Mouse (Mus musculus): Measurements from ENCODE around the gene Nacad. TPM values are rescaled to one million over a fixed set of nuclear protein-coding genes. Genes with fewer than 3 reads are reported as not detected.

Nacad gene
- total and polyA plus RNA-seq, 3 experiments = 0.13 to 0.34 TPM; not detected in 1

GRCm38 (mm10) chr11:6604604-6604936 lies 1.3 kb downstream of the Nacad start:
- in situ Hi-C loops (cut with MboI; ENCODE audit: low pct_ligation_motif_present, low pct_unique_long_range_greater_than_20kb, low sequenced_read_pairs) (no loop called here), dilution Hi-C loops (cut with MboI; ENCODE audit: extremely low pct_ligation_motif_present, extremely low pct_unique_long_range_greater_than_20kb, low sequenced_read_pairs) (no loop called here)
- TF ChIP-seq PAX5 (IDR thresholded peaks at IDR 0.05; ENCODE audit: low read length) (no peak), GABPA (IDR thresholded peaks at IDR 0.05; ENCODE audit: insufficient replicate concordance, low read depth, low read length) (no peak), TCF12 (IDR thresholded peaks at IDR 0.05; ENCODE audit: low read depth, low read length) (no peak), CTCF (conservative IDR thresholded peaks at IDR 0.05 in 1 of 2, IDR thresholded peaks at IDR 0.05 in 1 of 2; ENCODE audit: low read depth in 2 of 2, low read length in 2 of 2) (no peak), USF1 (IDR thresholded peaks at IDR 0.05; ENCODE audit: low read depth, low read length) (no peak), USF2 (conservative IDR thresholded peaks at IDR 0.05; ENCODE audit: low read depth, low read length) (no peak), ZMIZ1 (IDR thresholded peaks at IDR 0.05; ENCODE audit: low read depth, low read length) (no peak), UBTF (IDR thresholded peaks at IDR 0.05; ENCODE audit: low read depth, low read length) (no peak)
- H3K4me3 ChIP-seq (replicated peaks in 1 of 3; ENCODE audit: low read depth in 2 of 3, low read length in 2 of 3, poor library complexity in 1 of 3) = no peak overlapping the region
- H3K4me2 ChIP-seq (ENCODE audit: insufficient read depth, low read depth, poor library complexity, severe bottlenecking) = no peak overlapping the region
- H3K9me3 ChIP-seq (replicated peaks; ENCODE audit: low read length) = no peaks in the 10 kb centered on the region
- H3K36me3 ChIP-seq (replicated peaks in 1 of 2; ENCODE audit: control insufficient read depth in 1 of 2, insufficient read depth in 1 of 2, low read length in 1 of 2) = peaks cover 0 to 16% of the 10 kb centered on the region in 2 experiments
- H3K4me1 ChIP-seq (ENCODE audit: control insufficient read depth in 1 of 2, insufficient read depth in 2 of 2) = peaks cover 9 to 11% of the 10 kb centered on the region in 2 experiments; a peak in 3 of 4 replicates
- no peak overlapping the region for H3K9ac ChIP-seq (ENCODE audit: insufficient read depth, low read depth)
- no peak for DNase-seq (ENCODE audit: extremely low read depth)
- H3K27me3 ChIP-seq (replicated peaks) = no peaks in the 10 kb centered on the region
- H3K79me2 ChIP-seq (replicated peaks; ENCODE audit: control insufficient read depth, extremely low read depth, insufficient read depth, poor library complexity, severe bottlenecking) = no peaks in the 10 kb centered on the region
- no peak overlapping the region for H3K27ac ChIP-seq (ENCODE audit: insufficient read depth, low read depth)

- Histone ChIP-seq H3K9me3 (replicated peaks; ENCODE audit: low read length) (no peaks in the 10 kb centered on the region), H3K36me3 (replicated peaks in 1 of 2; ENCODE audit: control insufficient read depth in 1 of 2, insufficient read depth in 1 of 2, low read length in 1 of 2) (peaks cover 0 to 17% of the 10 kb centered on the region in 2 experiments), H3K27ac (ENCODE audit: insufficient read depth, low read depth) (no peak overlapping the region), H3K27me3 (replicated peaks) (no peaks in the 10 kb centered on the region), H3K4me2 (ENCODE audit: insufficient read depth, low read depth, poor library complexity, severe bottlenecking) (no peak overlapping the region), H3K4me3 (replicated peaks in 1 of 3; ENCODE audit: low read depth in 2 of 3, low read length in 2 of 3, poor library complexity in 1 of 3) (no peak overlapping the region), H3K9ac (ENCODE audit: insufficient read depth, low read depth) (no peak overlapping the region), H3K79me2 (replicated peaks; ENCODE audit: control insufficient read depth, extremely low read depth, insufficient read depth, poor library complexity, severe bottlenecking) (no peaks in the 10 kb centered on the region), H3K4me1 (ENCODE audit: control insufficient read depth in 1 of 2, insufficient read depth in 2 of 2) (peaks cover 9 to 11% of the 10 kb centered on the region in 2 experiments; a peak in 3 of 4 replicates)
- dilution Hi-C loops (cut with MboI; ENCODE audit: extremely low pct_ligation_motif_present, extremely low pct_unique_long_range_greater_than_20kb, low sequenced_read_pairs) (no loop called here), in situ Hi-C loops (cut with MboI; ENCODE audit: low pct_ligation_motif_present, low pct_unique_long_range_greater_than_20kb, low sequenced_read_pairs) (no loop called here)
- DNase-seq (ENCODE audit: extremely low read depth) = no peak
- TF ChIP-seq CHD1 (IDR thresholded peaks at IDR 0.05; ENCODE audit: low read depth, low read length) = no peak
Measured at GRCm38 (mm10) chr11:6603887-6604603, 1.8 kb downstream of the Nacad start.

- no peak for TF ChIP-seq CTCF (conservative IDR thresholded peaks at IDR 0.05 in 1 of 2, IDR thresholded peaks at IDR 0.05 in 1 of 2; ENCODE audit: low read depth in 2 of 2, low read length in 2 of 2)
- TF ChIP-seq MAFK (IDR thresholded peaks at IDR 0.05; ENCODE audit: insufficient replicate concordance, low read length) = no peak
- no peak for TF ChIP-seq RCOR1 (conservative IDR thresholded peaks at IDR 0.05; ENCODE audit: low read depth, low read length)
- no peak for TF ChIP-seq RAD21 (IDR thresholded peaks at IDR 0.05; ENCODE audit: low read depth, low read length)
- no peak for TF ChIP-seq ELF1 (IDR thresholded peaks at IDR 0.05; ENCODE audit: low read depth, low read length)
- TF ChIP-seq POLR2AphosphoS2 (IDR thresholded peaks at IDR 0.05; ENCODE audit: low read depth, low read length) = no peak
- H3K79me2 ChIP-seq (replicated peaks; ENCODE audit: control insufficient read depth, extremely low read depth, insufficient read depth, poor library complexity, severe bottlenecking) = no peaks in the 10 kb centered on the region
- DNase-seq (ENCODE audit: extremely low read depth) = no peak
- peaks cover 9 to 11% of the 10 kb centered on the region in 2 experiments; a peak in 3 of 4 replicates for H3K4me1 ChIP-seq (ENCODE audit: control insufficient read depth in 1 of 2, insufficient read depth in 2 of 2)
- dilution Hi-C loops (cut with MboI; ENCODE audit: extremely low pct_ligation_motif_present, extremely low pct_unique_long_range_greater_than_20kb, low sequenced_read_pairs) = no loop called here
- no peaks in the 10 kb centered on the region for H3K9me3 ChIP-seq (replicated peaks; ENCODE audit: low read length)
- H3K4me2 ChIP-seq (ENCODE audit: insufficient read depth, low read depth, poor library complexity, severe bottlenecking) = no peak overlapping the region
- no peak overlapping the region for H3K4me3 ChIP-seq (replicated peaks in 1 of 3; ENCODE audit: low read depth in 2 of 3, low read length in 2 of 3, poor library complexity in 1 of 3)
- no peaks in the 10 kb centered on the region for H3K27me3 ChIP-seq (replicated peaks)
- no peak overlapping the region for H3K27ac ChIP-seq (ENCODE audit: insufficient read depth, low read depth)
- in situ Hi-C loops (cut with MboI; ENCODE audit: low pct_ligation_motif_present, low pct_unique_long_range_greater_than_20kb, low sequenced_read_pairs) = no loop called here
- H3K9ac ChIP-seq (ENCODE audit: insufficient read depth, low read depth) = no peak overlapping the region
- H3K36me3 ChIP-seq (replicated peaks in 1 of 2; ENCODE audit: control insufficient read depth in 1 of 2, insufficient read depth in 1 of 2, low read length in 1 of 2) = peaks cover 4 to 24% of the 10 kb centered on the region in 2 experiments
Measured at GRCm38 (mm10) chr11:6603224-6603623, 2.6 kb downstream of the Nacad start.
